Mouse (Mus musculus): ENCODE measurements around the gene Slc22a8. TPM values are rescaled to one million over a fixed set of nuclear protein-coding genes. Genes with fewer than 3 reads are reported as not detected.

Gene Slc22a8
- total RNA-seq (2021): not detected
- long read RNA-seq, experiment 1: 0 reads
- long read RNA-seq, experiment 2: 0 reads

GRCm38 (mm10) chr19:8590954-8591353 is at the start of gene Slc22a8:
Gene Slc22a8 (plus strand): TSS chr19:8591254.
- intact Hi-C loops (cut with DNase I; ENCODE audit: low total_unique reads): no loop called here
- no peak for DNase-seq

DNA sequence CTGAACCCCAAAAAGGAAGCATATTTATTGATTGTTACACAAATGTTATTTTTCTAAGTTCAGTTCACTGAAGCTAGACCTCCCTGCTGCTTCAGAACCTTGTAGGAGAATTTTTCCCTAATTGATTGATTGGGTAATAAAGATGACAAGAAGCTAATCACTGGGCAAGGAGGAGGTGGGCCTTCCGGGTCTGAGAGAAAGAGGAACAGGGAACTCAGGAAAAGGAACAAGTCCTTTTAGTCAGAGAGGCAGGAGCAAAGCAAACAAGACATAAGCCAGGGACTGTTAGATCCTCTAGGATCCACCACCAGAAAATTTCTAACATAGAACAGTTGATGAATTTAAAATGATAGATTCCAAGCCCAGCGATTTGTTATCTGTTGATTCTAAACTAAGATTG is 32.2 kb upstream of the Slc22a8 start:
- intact Hi-C loops (cut with DNase I; ENCODE audit: low total_unique reads): no loop called here
- DNase-seq: no peak

GRCm38 (mm10) chr19:8564021-8564420 is 27.0 kb upstream of the Slc22a8 start:
- DNase-seq: no peak
- intact Hi-C loops (cut with DNase I; ENCODE audit: low total_unique reads): no loop called here

GRCm38 (mm10) chr19:8564469-8564868 is 26.6 kb upstream of the Slc22a8 start:
- DNase-seq: no peak
- intact Hi-C loops (cut with DNase I; ENCODE audit: low total_unique reads): no loop called here

DNA sequence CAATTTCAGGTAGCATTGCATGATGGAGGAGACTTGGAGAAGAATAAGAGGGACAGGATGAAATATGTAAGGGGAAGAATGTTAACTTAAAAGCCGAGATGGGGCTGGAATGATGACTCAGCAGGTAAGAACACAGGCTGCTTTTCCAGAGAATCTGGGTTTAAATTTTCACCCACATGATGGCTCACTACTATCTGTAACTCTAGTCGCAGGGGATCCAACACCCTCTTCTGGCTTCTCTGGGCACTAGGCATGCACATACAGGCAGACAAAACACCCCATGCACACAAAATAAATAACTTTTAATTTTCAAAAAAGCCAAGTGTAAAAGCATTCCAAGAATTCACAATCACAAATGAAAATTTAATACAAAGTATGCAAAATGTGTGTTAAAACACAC is 25.8 kb upstream of the Slc22a8 start:
- intact Hi-C loops (cut with DNase I; ENCODE audit: low total_unique reads): no loop called here
- DNase-seq: no peak

- intact Hi-C loops (cut with DNase I; ENCODE audit: low total_unique reads): no loop called here
- DNase-seq: no peak
These were observed 25.1 kb upstream of the Slc22a8 start for GRCm38 (mm10) chr19:8565985-8566384.

- peak; percentile 15 for DNase-seq
- intact Hi-C loops (cut with DNase I; ENCODE audit: low total_unique reads): no loop called here
These were observed 23.8 kb upstream of the Slc22a8 start for GRCm38 (mm10) chr19:8567104-8567880.

GRCm38 (mm10) chr19:8569453-8569863 is 21.6 kb upstream of the Slc22a8 start:
- DNase-seq: no peak
- intact Hi-C loops (cut with DNase I; ENCODE audit: low total_unique reads): no loop called here

- intact Hi-C loops (cut with DNase I; ENCODE audit: low total_unique reads): no loop called here
- DNase-seq: no peak
These were observed 20.6 kb upstream of the Slc22a8 start for GRCm38 (mm10) chr19:8570341-8571040.

DNA sequence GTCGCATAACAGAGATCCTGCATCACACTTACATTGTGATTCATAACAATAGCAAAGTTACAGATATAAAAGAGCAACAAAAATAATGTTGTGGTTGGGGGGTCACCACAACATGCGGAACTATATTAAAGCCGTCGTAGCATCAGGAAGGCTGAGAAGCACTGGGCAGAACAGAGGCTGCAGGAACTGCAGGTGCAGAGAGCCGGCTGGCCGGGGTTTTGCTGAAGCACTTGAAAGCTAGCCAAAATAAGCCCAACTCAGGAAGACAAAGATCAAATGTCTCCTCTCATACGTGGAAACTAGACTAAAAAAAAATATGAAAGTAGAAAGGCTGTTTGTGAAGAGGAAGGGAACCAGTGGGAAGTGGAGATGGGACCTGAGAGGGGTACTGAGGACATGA is 19.3 kb upstream of the Slc22a8 start:
- intact Hi-C loops (cut with DNase I; ENCODE audit: low total_unique reads): no loop called here
- no peak for DNase-seq

- no peak for DNase-seq
- intact Hi-C loops (cut with DNase I; ENCODE audit: low total_unique reads): no loop called here
These were observed 18.6 kb upstream of the Slc22a8 start for GRCm38 (mm10) chr19:8572485-8572884.

DNA sequence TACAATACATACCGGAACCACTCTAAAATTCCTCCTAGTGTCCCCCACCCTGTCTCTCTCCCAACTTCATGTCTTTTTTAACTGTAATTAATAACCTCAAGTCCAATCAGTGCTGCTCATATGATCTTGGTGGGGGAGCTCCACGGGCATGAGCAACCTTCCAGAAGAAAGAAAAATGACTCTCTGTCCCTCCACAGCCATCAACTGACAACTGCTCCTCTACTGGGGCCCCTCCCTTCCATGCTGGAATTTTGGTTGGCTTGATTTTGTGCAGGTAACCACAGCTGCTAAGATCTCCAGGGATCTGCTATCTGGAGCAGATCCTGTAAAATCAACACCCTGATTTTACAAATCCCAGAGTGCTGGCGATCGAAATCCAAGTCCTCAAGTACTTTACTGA is 13.6 kb upstream of the Slc22a8 start:
- DNase-seq: no peak
- intact Hi-C loops (cut with DNase I; ENCODE audit: low total_unique reads): no loop called here

GRCm38 (mm10) chr19:8578293-8578969 is 12.6 kb upstream of the Slc22a8 start:
- DNase-seq: peak; percentile 38
- intact Hi-C loops (cut with DNase I; ENCODE audit: low total_unique reads): loop anchor here (2.0 kb wide), 1 partner anchor 104 kb away; no protein-coding TSS in a partner anchor

DNA sequence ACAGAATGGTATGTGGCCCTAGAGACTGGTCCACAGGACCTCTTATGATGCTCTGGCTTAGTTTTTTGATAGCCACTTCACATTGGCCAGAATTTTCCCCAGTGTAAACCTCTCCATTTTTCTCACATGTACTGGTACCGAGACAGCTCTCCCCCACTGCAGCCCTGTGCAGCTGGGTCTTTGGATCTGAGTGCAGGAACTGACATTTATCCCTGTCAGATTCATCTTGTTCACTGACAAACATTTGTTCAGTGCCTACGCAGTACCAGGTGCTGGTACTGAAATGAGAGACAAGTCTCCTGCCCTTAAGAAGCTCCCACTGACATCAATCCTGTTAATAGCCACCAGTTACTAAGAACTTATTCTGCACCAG is 12.1 kb upstream of the Slc22a8 start:
- no peak for DNase-seq
- intact Hi-C loops (cut with DNase I; ENCODE audit: low total_unique reads): loop anchor here (2.0 kb wide), 1 partner anchor 104 kb away; no protein-coding TSS in a partner anchor

GRCm38 (mm10) chr19:8585298-8585697 is 5.8 kb upstream of the Slc22a8 start:
- intact Hi-C loops (cut with DNase I; ENCODE audit: low total_unique reads): no loop called here

DNA sequence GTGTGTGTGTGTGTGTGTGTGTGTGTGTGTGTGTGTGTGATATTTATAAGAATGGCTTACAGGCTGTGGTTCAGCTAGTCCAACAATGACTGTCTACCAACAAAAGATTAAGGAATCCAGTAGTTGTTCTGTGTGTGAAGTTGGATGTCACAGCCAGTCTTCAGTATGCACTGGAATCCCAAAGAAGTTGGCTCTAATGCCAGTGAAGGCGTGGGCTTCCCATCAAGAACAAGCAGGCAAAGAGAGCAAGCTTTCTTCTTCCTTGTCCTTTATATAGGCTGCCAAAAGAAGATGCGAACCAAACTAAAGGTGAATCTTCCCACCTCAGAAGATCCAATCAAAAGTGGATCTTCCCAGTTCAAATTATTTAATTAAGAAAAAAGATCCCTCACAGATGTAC is 5.2 kb upstream of the Slc22a8 start:
- intact Hi-C loops (cut with DNase I; ENCODE audit: low total_unique reads): no loop called here
- DNase-seq: no peak

More at GRCm38 (mm10) chr19:8585298-8585697, 5.8 kb upstream of the Slc22a8 start:
- DNase-seq: no peak

DNA sequence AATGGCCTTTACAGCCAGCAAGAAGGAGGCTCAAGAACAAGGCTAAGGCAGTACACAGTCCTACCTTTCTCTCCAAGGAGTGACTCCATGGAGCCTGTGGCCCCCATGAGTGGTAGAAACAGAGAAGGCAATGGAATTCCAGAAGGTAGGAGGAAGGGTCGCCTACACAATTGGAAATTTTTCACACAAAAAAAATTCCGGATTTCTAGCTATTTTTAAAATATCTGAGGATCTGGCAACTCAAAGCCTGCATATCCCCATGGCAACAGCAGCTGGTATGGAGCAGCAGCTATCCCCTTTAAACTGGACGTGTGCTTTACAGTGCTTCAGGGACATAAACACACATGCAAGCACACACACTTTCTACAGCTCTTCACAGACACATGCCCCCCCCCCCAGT is 4.7 kb upstream of the Slc22a8 start:
- no peak for DNase-seq
- intact Hi-C loops (cut with DNase I; ENCODE audit: low total_unique reads): no loop called here

DNA sequence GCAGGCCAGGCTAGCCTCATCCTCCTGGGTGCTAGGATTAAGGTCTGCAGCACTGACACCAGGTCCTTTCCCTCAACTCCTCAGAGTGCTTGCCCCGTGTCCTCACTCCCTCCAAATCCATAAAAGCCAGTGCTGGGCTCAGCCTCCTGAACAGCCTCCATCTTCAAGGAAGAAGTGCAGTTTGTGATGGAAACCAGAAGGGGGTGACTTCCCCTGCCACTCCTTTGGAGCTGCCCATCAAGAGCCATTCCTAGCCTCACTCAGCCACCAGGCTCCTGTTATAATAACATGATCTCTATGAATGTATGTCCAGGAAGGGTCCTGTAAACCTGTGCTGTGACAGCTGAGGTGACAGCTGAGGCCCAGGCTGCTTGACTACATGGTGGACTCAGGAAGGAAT is 3.7 kb upstream of the Slc22a8 start:
- intact Hi-C loops (cut with DNase I; ENCODE audit: low total_unique reads): no loop called here
- no peak for DNase-seq

GRCm38 (mm10) chr19:8592155-8592554 is 1.1 kb downstream of the Slc22a8 start:
- DNase-seq: no peak
- intact Hi-C loops (cut with DNase I; ENCODE audit: low total_unique reads): no loop called here

DNA sequence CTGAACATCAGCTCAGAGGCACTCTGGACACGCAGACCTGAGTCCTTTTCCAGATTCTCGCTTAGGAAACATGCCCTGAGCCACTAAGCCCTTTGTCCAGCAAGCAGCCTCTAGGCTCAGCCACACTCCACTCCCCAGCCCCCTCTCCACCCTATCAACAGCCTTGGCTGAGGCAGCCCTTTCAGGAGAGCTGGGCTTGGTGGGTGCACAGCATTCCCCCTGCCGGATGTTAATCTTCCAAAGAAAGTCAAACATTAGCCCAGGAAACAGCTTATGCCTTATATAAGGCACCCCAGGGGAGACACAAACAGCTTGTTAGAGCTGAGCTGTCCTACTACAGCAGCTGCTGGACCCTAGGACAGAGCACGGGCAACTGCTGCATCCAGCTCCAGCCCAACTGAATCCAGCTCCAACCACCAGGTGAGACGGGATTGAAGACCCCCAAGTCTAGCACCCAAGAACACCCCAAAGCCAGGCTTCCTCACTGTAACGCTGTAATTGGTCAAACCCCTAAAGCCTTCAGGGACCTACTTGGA is 1.9 kb downstream of the Slc22a8 start:
- intact Hi-C loops (cut with DNase I; ENCODE audit: low total_unique reads): no loop called here
- no peak for DNase-seq

Measured in gastrocnemius, postnatal 14 days (tissue).